Mouse (Mus musculus) adrenal gland, postnatal 36 days (tissue): Measurements from ENCODE around the gene Asb11. TPM values are rescaled to one million over a fixed set of nuclear protein-coding genes. Genes with fewer than 3 reads are reported as not detected.
A peak's percentile ranks its signal among the peaks of the same experiment; 100 is the strongest.

Source experiments
- DNase-seq, 2 experiments: peaks; one replicate each; pipeline ENCODE4 v3.0.0; 2021; ENCODE audit warnings: mixed read lengths in 1 of 2
- total RNA-seq, 2 experiments: library from RNA; stranded (reverse); gene quantifications; 2 replicates each; pipeline ENCODE4 v1.2.3; 2021

The Asb11 gene
- total RNA-seq, 2 experiments from 2014 or later: not detected

- DNase-seq: no peak
These were observed 8.8 kb downstream of the Asb11 start for GRCm38 (mm10) chrX:164445601-164446000.

- peak in 1 of 2 experiments; percentile 5 for DNase-seq
These were observed 9.3 kb downstream of the Asb11 start for GRCm38 (mm10) chrX:164446106-164446551.

- DNase-seq: no peak
These were observed 10.3 kb downstream of the Asb11 start for GRCm38 (mm10) chrX:164446835-164447681.

- no peak for DNase-seq
These were observed 10.9 kb downstream of the Asb11 start for GRCm38 (mm10) chrX:164447682-164448071.

GRCm38 (mm10) chrX:164449201-164449600 is 12.4 kb downstream of the Asb11 start:
- peak in 1 of 2 experiments; percentile 25 for DNase-seq

GRCm38 (mm10) chrX:164459205-164459878 is 22.5 kb downstream of the Asb11 start:
- no peak for DNase-seq

- no peak for DNase-seq
These were observed 65.5 kb downstream of the Asb11 start for GRCm38 (mm10) chrX:164502258-164502657.

GRCm38 (mm10) chrX:164505709-164506498 is 69.1 kb downstream of the Asb11 start, which contains the start of gene Asb9:
Gene Asb9 (plus strand): TSS chrX:164506327.
- DNase-seq: no peak

- no peak for DNase-seq
These were observed 70.3 kb downstream of the Asb11 start for GRCm38 (mm10) chrX:164507068-164507467.

- no peak for DNase-seq
These were observed 71.9 kb downstream of the Asb11 start for GRCm38 (mm10) chrX:164508728-164509127.

Other genes with a start within 250 kb of the Asb11 start
- under 1 TPM; 0.23 to 0.30 TPM for gene Bmx, start 178.8 kb upstream of the Asb11 start, total RNA-seq
- gene Pir, start 167.6 kb upstream of the Asb11 start, total RNA-seq: 1 to 10 TPM; 3.9 to 4.9 TPM
- gene Vegfd, start 63.6 kb upstream of the Asb11 start, total RNA-seq: 10 to 100 TPM; 31.7 to 59.1 TPM
- gene Piga, start 17.2 kb upstream of the Asb11 start, total RNA-seq: 10 to 100 TPM in 1 of 2 experiments, 1 to 10 TPM in 1; 5.9 to 10.2 TPM
- gene Asb9, start 69.3 kb downstream of the Asb11 start, total RNA-seq: not detected